Mouse (Mus musculus) forebrain, embryonic 14.5 days (tissue): ENCODE measurements at regions not wholly inside any gene's neighbourhood (a gene's known extent, or its start where the extent isn't known, plus 50 kb on each side); places are given as distances from the start of the nearest gene placed in this dataset.
A peak's percentile ranks its signal among the peaks of the same experiment; 100 is the strongest.

Experiments
- ATAC-seq: fragments of 200-750 bp; cut with Nextera tagmentation; 2 replicates; pipeline ENCODE4 v1.8.0; 2017; ENCODE audit warnings: mild to moderate bottlenecking, moderate library complexity
- DNase-seq: peaks from one replicate; pipeline ENCODE4 v3.0.0-alpha.2; 2015; ENCODE audit warnings: low spot score
- H3K27ac ChIP-seq: fragments of 300-500 bp; sonication (generic); 2 replicates; pipeline ENCODE4 v1.5.1; 2014; ENCODE audit warnings: low read depth, mild to moderate bottlenecking, control low read depth, low read length, moderate library complexity
- H3K27me3 ChIP-seq: fragments of 300-500 bp; sonication (generic); replicated peaks from 2 replicates; pipeline ENCODE4 v1.6.1; 2014; ENCODE audit warnings: low read length, control low read depth, mixed read lengths; ENCODE audit not compliant: control insufficient read depth, insufficient read depth
- H3K36me3 ChIP-seq: fragments of 300-500 bp; sonication (generic); 2 replicates; pipeline ENCODE4 v1.6.1; 2014; ENCODE audit warnings: low read length, control low read depth; ENCODE audit not compliant: control insufficient read depth, insufficient read depth
- H3K4me1 ChIP-seq: fragments of 300-500 bp; sonication (generic); 2 replicates; pipeline ENCODE4 v1.6.1; 2014; ENCODE audit warnings: antibody characterized with exemption, low read length, control low read depth; ENCODE audit not compliant: control insufficient read depth, insufficient read depth
- H3K4me2 ChIP-seq: fragments of 300-500 bp; sonication (generic); 2 replicates; pipeline ENCODE4 v1.6.1; 2014; ENCODE audit warnings: mild to moderate bottlenecking, control low read depth, low read length
- H3K4me3 ChIP-seq: fragments of 300-500 bp; sonication (generic); 2 replicates; pipeline ENCODE4 v1.5.1; 2014; ENCODE audit warnings: low read depth, low read length, control low read depth
- H3K9ac ChIP-seq: fragments of 300-500 bp; sonication (generic); 2 replicates; pipeline ENCODE4 v1.6.1; 2014; ENCODE audit warnings: mild to moderate bottlenecking, low read length, control low read depth, moderate library complexity
- H3K9me3 ChIP-seq: fragments of 300-500 bp; sonication (generic); replicated peaks from 2 replicates; pipeline ENCODE4 v1.6.1; 2016; ENCODE audit warnings: low read length, control low read depth, mixed read lengths; ENCODE audit not compliant: control insufficient read depth
- WGBS: fragments of 180-500 bp; shearing (Covaris S2); extraction: QIAGEN DNeasy Blood & Tissue Kit; methylation state at CpG from one replicate; pipeline ENCODE4 v1.1.7; 2014; 5-methylcytosine and 5-hydroxymethylcytosine counted together

DNA sequence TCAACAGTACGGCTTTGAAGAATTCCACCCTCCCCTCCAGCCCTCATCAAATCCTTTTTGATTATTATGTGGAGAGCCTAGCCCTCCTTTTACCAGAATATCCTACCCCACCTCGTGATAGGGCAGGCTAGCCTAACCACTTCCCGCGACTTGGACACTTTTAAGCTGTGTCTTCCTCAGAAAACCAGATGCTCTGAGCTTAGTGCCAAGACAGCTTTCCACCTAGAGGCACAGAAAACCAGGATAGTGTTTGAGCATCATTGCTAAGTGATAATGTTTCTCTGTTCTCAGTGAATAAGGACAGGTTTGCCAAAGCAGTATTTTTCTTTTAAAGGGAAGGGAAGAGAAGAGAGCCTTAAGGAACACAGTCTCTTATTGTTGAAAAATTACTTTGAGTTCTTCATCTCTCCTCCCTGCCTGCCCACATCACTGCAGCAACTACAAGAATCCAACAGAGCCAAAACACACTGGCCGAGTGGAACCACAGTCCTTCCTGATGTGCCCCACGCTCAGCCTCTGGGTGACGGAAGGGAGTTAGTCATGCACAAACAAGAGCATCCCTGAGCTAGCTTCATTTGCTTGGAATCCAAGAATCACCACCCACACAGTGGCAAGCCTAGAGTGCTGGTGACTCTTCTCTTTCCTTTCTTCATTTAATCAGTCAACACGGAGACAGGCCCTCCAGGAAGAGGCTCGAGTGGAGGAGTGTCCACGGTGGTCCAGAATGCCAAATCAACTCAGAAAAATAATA, 144.4 kb upstream of the Ank start:
- Histone ChIP-seq H3K9me3 (no peaks in the 10 kb centered on the region), H3K36me3 (no peaks in the 10 kb centered on the region), H3K4me1 (no peaks in the 10 kb centered on the region), H3K9ac (no peak overlapping the region), H3K27me3 (no peaks in the 10 kb centered on the region), H3K4me2 (no peak overlapping the region), H3K27ac (no peak overlapping the region), H3K4me3 (no peak overlapping the region)
- ATAC-seq (no peak), DNase-seq (no peak)
- WGBS: 81% methylated on average over 10 of the region's 10 CpGs

- Histone ChIP-seq H3K36me3 (no peaks in the 10 kb centered on the region), H3K4me3 (no peak overlapping the region), H3K27ac (no peak overlapping the region), H3K27me3 (no peaks in the 10 kb centered on the region), H3K4me1 (no peaks in the 10 kb centered on the region), H3K9me3 (no peaks in the 10 kb centered on the region), H3K9ac (no peak overlapping the region), H3K4me2 (0 out of 2 replicates have a peak overlapping the region, but pooled peaks have one; percentile 4)
- peak; percentile 95 for ATAC-seq
- DNase-seq: peak; percentile 85
- 22% methylated on average over 15 of the region's 15 CpGs for WGBS
These were observed 140.5 kb upstream of the Ank start for GRCm38 (mm10) chr15:27325847-27326548.

GRCm38 (mm10) chr15:27326549-27326876, 140.0 kb upstream of the Ank start:
- no peak overlapping the region for H3K4me2 ChIP-seq
- ATAC-seq (no peak; the same call in 1 of the 2 replicates), DNase-seq (peak; percentile 13)
- no peaks in the 10 kb centered on the region for H3K9me3 ChIP-seq
- 71% methylated on average over 5 of the region's 5 CpGs for WGBS
- no peaks in the 10 kb centered on the region for H3K27me3 ChIP-seq
- no peaks in the 10 kb centered on the region for H3K36me3 ChIP-seq
- no peak overlapping the region for H3K27ac ChIP-seq
- H3K9ac ChIP-seq: no peak overlapping the region
- H3K4me3 ChIP-seq: no peak overlapping the region
- no peaks in the 10 kb centered on the region for H3K4me1 ChIP-seq

DNA sequence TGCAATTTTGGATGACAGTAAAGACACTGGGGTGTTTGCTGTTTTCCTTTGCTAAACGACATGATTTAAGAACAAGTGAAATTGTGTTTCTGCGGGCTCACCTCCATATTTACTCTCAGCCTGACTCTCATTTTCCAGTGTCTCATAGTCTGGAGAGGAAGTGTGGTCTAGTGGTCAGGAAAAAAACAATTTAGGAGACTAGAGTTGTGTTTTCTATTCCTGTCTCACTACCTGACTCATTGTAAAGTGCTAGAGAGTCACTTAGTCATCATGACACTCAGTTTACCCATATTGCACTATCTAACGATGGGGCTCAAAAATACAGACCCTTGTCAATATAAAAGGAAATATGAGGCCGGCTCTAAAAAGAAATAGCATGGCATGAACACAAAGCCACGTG, 138.7 kb upstream of the Ank start:
- no peak for DNase-seq
- Histone ChIP-seq H3K9me3 (no peaks in the 10 kb centered on the region), H3K27ac (no peak overlapping the region), H3K9ac (no peak overlapping the region), H3K27me3 (no peaks in the 10 kb centered on the region), H3K4me3 (no peak overlapping the region), H3K4me2 (no peak overlapping the region), H3K36me3 (no peaks in the 10 kb centered on the region), H3K4me1 (no peaks in the 10 kb centered on the region)
- ATAC-seq: no peak
- 89% methylated on average over 5 of the region's 5 CpGs for WGBS

GRCm38 (mm10) chr15:27328441-27328840, 138.0 kb upstream of the Ank start:
- DNase-seq: peak; percentile 30
- ATAC-seq: no peak
- H3K9ac ChIP-seq: no peak overlapping the region; the same call in 1 of the 2 replicates
- 84% methylated on average over 2 of the region's 2 CpGs for WGBS
- no peaks in the 10 kb centered on the region for H3K36me3 ChIP-seq
- no peak overlapping the region for H3K4me3 ChIP-seq
- H3K4me1 ChIP-seq: no peaks in the 10 kb centered on the region
- no peak overlapping the region for H3K4me2 ChIP-seq
- H3K27ac ChIP-seq: no peak overlapping the region
- no peaks in the 10 kb centered on the region for H3K9me3 ChIP-seq
- H3K27me3 ChIP-seq: no peaks in the 10 kb centered on the region

GRCm38 (mm10) chr15:27340070-27340469, 126.4 kb upstream of the Ank start:
- WGBS: 62% methylated on average over 4 of the region's 4 CpGs
- Histone ChIP-seq H3K4me1 (no peaks in the 10 kb centered on the region), H3K27ac (no peak overlapping the region), H3K9ac (no peak overlapping the region), H3K27me3 (no peaks in the 10 kb centered on the region), H3K4me3 (no peak overlapping the region), H3K4me2 (no peak overlapping the region), H3K36me3 (no peaks in the 10 kb centered on the region), H3K9me3 (no peaks in the 10 kb centered on the region)
- no peak for DNase-seq
- ATAC-seq: no peak

GRCm38 (mm10) chr15:27341518-27341976, 124.9 kb upstream of the Ank start:
- Histone ChIP-seq H3K4me2 (no peak overlapping the region), H3K9me3 (no peaks in the 10 kb centered on the region), H3K27me3 (no peaks in the 10 kb centered on the region), H3K27ac (no peak overlapping the region), H3K4me3 (no peak overlapping the region), H3K36me3 (no peaks in the 10 kb centered on the region), H3K4me1 (no peaks in the 10 kb centered on the region), H3K9ac (no peak overlapping the region)
- ATAC-seq: no peak
- 79% methylated on average over 5 of the region's 5 CpGs for WGBS
- no peak for DNase-seq

DNA sequence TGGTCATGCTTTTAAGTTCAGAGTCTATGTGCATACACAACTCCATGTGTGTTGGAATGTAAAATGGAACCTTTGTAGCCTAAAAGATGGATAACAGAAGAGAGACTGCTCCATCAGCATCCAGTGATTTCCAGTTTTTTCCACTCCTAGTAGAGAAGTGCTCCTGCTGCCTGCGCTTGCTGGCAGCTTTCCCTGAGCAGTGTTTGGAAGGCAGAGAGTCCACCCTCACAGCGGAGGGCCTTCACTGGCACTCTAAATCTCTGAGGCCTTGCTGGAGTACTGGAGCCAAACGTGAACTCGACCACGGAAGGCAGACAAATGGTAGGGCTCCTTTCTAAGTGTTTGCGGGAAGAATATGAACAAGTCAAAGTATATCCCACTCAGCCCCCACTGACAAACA, 108.0 kb upstream of the Ank start:
- Histone ChIP-seq H3K27me3 (no peaks in the 10 kb centered on the region), H3K27ac (no peak overlapping the region), H3K4me1 (no peaks in the 10 kb centered on the region), H3K9me3 (no peaks in the 10 kb centered on the region), H3K4me3 (no peak overlapping the region), H3K9ac (no peak overlapping the region), H3K4me2 (no peak overlapping the region), H3K36me3 (no peaks in the 10 kb centered on the region)
- DNase-seq (no peak), ATAC-seq (no peak)
- WGBS: 73% methylated on average over 6 of the region's 6 CpGs

GRCm38 (mm10) chr15:27359271-27359670, 107.2 kb upstream of the Ank start:
- 36% methylated on average over 1 of the region's 1 CpGs for WGBS
- no peak overlapping the region for H3K27ac ChIP-seq
- ATAC-seq: no peak

More at GRCm38 (mm10) chr15:27359271-27359670, 107.2 kb upstream of the Ank start:
- Histone ChIP-seq H3K36me3 (no peaks in the 10 kb centered on the region), H3K4me2 (no peak overlapping the region), H3K4me3 (no peak overlapping the region), H3K27me3 (no peaks in the 10 kb centered on the region), H3K9ac (no peak overlapping the region), H3K4me1 (no peaks in the 10 kb centered on the region), H3K9me3 (no peaks in the 10 kb centered on the region)
- DNase-seq: no peak
